Mouse (Mus musculus): Measurements from ENCODE around the gene Gm5741. TPM values are rescaled to one million over a fixed set of nuclear protein-coding genes. Genes with fewer than 3 reads are reported as not detected.
A peak's percentile ranks its signal among the peaks of the same experiment; 100 is the strongest.

Gm5741 gene
- total and polyA plus RNA-seq, 2 experiments from 2014 or later = 0.76 TPM; not detected in 1

GRCm38 (mm10) chr8:85071041-85071440, 3.3 kb upstream of the Gm5741 start:
- Histone ChIP-seq H3K9me3 (ENCODE audit: low read length) (no peaks in the 10 kb centered on the region), H3K9ac (replicated peaks; ENCODE audit: low read length) (peak overlapping the region; percentile 88; the same call in 1 of the 2 replicates), H3K27me3 (ENCODE audit: insufficient read depth, low read length) (no peaks in the 10 kb centered on the region), H3K4me2 (ENCODE audit: low read depth, low read length) (peak overlapping the region; percentile 85), H3K4me3 (ENCODE audit: low read length) (peak overlapping the region; percentile 91), H3K27ac (peak overlapping the region; percentile 94), H3K4me1 (ENCODE audit: insufficient read depth, low read length) (0 out of 2 replicates have a peak, but pooled peaks cover 6% of the 10 kb centered on the region), H3K36me3 (ENCODE audit: insufficient read depth, low read length) (peaks cover 37% of the 10 kb centered on the region)
- no peak for ATAC-seq
- no peak for DNase-seq (ENCODE audit: low spot score)
- TF ChIP-seq CTCF (IDR thresholded peaks at IDR 0.05; ENCODE audit: low read depth) = no peak
- 84% methylated on average over 5 of the region's 5 CpGs for WGBS

- no peak for ATAC-seq
- 87% methylated on average over 2 of the region's 2 CpGs for WGBS
Observed at GRCm38 (mm10) chr8:85067155-85067554, 627 bp downstream of the Gm5741 start.

DNA sequence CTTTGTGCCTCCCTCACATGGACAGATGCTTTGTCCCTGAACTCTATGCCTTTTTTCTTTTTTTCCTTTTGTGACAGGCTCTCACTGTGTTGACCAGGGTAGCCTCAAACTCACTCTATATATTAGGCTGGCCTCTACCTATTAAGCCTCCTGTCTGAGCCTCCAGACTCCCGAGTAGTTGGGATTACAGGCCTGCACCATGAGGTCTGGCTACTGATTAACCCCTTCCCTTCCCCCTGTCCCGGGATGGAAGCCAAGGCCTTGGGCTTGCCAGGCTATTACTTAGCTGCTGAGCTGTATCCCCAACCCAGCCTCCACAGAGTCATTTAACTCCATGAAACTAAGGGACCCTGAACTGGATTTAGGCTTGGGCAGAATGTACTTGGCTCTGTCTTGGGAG, 2.6 kb downstream of the Gm5741 start:
- peaks cover 21% of the 10 kb centered on the region; the same call in 1 of the 2 replicates for H3K36me3 ChIP-seq (ENCODE audit: insufficient read depth, low read length)

More at GRCm38 (mm10) chr8:85067155-85067554, 627 bp downstream of the Gm5741 start:
- no peak for TF ChIP-seq CTCF (IDR thresholded peaks at IDR 0.05; ENCODE audit: low read depth)
- H3K27me3 ChIP-seq (ENCODE audit: insufficient read depth, low read length) = no peaks in the 10 kb centered on the region
- no peak overlapping the region for H3K4me2 ChIP-seq (ENCODE audit: low read depth, low read length)
- H3K4me3 ChIP-seq (ENCODE audit: low read length) = no peak overlapping the region
- 0 out of 2 replicates have a peak, but pooled peaks cover under 1% of the 10 kb centered on the region for H3K4me1 ChIP-seq (ENCODE audit: insufficient read depth, low read length)
- H3K36me3 ChIP-seq (ENCODE audit: insufficient read depth, low read length) = peaks cover 21% of the 10 kb centered on the region; the same call in 1 of the 2 replicates
- no peaks in the 10 kb centered on the region for H3K9me3 ChIP-seq (ENCODE audit: low read length)
- H3K27ac ChIP-seq = no peak overlapping the region
- no peak for DNase-seq (ENCODE audit: low spot score)
- no peak overlapping the region for H3K9ac ChIP-seq (replicated peaks; ENCODE audit: low read length)

GRCm38 (mm10) chr8:85062603-85063002, 5.2 kb downstream of the Gm5741 start:
- TF ChIP-seq CTCF (IDR thresholded peaks at IDR 0.05; ENCODE audit: low read depth) = no peak
- Histone ChIP-seq H3K4me1 (ENCODE audit: insufficient read depth, low read length) (peaks cover 11% of the 10 kb centered on the region), H3K27me3 (ENCODE audit: insufficient read depth, low read length) (no peaks in the 10 kb centered on the region), H3K36me3 (ENCODE audit: insufficient read depth, low read length) (peaks cover 21% of the 10 kb centered on the region; the same call in 1 of the 2 replicates), H3K9ac (replicated peaks; ENCODE audit: low read length) (no peak overlapping the region), H3K4me3 (ENCODE audit: low read length) (no peak overlapping the region), H3K4me2 (ENCODE audit: low read depth, low read length) (no peak overlapping the region), H3K27ac (no peak overlapping the region), H3K9me3 (ENCODE audit: low read length) (no peaks in the 10 kb centered on the region)
- DNase-seq (ENCODE audit: low spot score) (no peak), ATAC-seq (no peak)
- WGBS = 95% methylated on average over 4 of the region's 4 CpGs

More for the DNA sequence above, 2.6 kb downstream of the Gm5741 start:
- DNase-seq (ENCODE audit: low spot score) (no peak), ATAC-seq (no peak)
- 34% methylated on average over 2 of the region's 2 CpGs for WGBS
- Histone ChIP-seq H3K4me3 (ENCODE audit: low read length) (no peak overlapping the region), H3K9ac (replicated peaks; ENCODE audit: low read length) (no peak overlapping the region), H3K27me3 (ENCODE audit: insufficient read depth, low read length) (no peaks in the 10 kb centered on the region), H3K4me2 (ENCODE audit: low read depth, low read length) (no peak overlapping the region), H3K4me1 (ENCODE audit: insufficient read depth, low read length) (peaks cover 11% of the 10 kb centered on the region), H3K9me3 (ENCODE audit: low read length) (no peaks in the 10 kb centered on the region), H3K27ac (no peak overlapping the region)
- TF ChIP-seq CTCF (IDR thresholded peaks at IDR 0.05; ENCODE audit: low read depth) = no peak

GRCm38 (mm10) chr8:85059879-85060616, 7.7 kb downstream of the Gm5741 start, which contains the start of gene Fbxw9:
Fbxw9 (plus strand) TSS chr8:85060055.
- Histone ChIP-seq H3K9ac (replicated peaks; ENCODE audit: low read length) (peak within 1 kb of the TSS; percentile 81), H3K36me3 (ENCODE audit: insufficient read depth, low read length) (peaks cover 12% of the 10 kb centered on the region), H3K9me3 (ENCODE audit: low read length) (no peaks in the 10 kb centered on the region), H3K4me2 (ENCODE audit: low read depth, low read length) (peak within 1 kb of the TSS; percentile 95), H3K27me3 (ENCODE audit: insufficient read depth, low read length) (no peaks in the 10 kb centered on the region), H3K4me1 (ENCODE audit: insufficient read depth, low read length) (peaks cover 11% of the 10 kb centered on the region), H3K4me3 (ENCODE audit: low read length) (peak within 1 kb of the TSS; percentile 96), H3K27ac (peak within 1 kb of the TSS; percentile 81)
- under 1% methylated on average over 52 of the region's 53 CpGs for whole genome bisulfite sequencing
- peak; percentile 97 for DNase-seq (ENCODE audit: low spot score)
- peak; percentile 24; the same call in 1 of the 2 replicates for TF ChIP-seq CTCF (IDR thresholded peaks at IDR 0.05; ENCODE audit: low read depth)
- ATAC-seq = peak; percentile 96

DNA sequence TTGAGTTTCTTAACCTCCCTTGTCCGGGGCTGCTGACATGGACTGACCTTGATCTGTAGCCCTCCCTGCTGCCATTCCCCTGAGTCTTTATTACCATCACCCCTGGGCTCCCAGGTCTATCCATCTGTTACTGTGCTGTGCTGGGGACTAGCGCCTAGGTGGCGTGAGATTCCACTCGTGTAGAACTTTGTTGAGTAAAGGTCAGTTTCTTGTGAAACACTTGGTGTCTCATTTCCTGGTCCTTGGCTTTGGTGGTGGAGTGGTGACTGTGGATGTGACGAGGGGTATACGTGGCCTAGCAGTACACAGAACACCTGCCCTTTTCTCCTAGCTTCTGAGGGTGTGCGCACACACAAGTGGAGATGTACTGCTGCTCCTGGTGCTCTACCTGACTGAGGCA, 10.4 kb downstream of the Gm5741 start:
- DNase-seq (ENCODE audit: low spot score) = no peak
- WGBS = 80% methylated on average over 7 of the region's 7 CpGs
- H3K9me3 ChIP-seq (ENCODE audit: low read length) = no peaks in the 10 kb centered on the region
- H3K4me3 ChIP-seq (ENCODE audit: low read length) = no peak overlapping the region
- no peak overlapping the region for H3K4me2 ChIP-seq (ENCODE audit: low read depth, low read length)
- peaks cover 39% of the 10 kb centered on the region for H3K36me3 ChIP-seq (ENCODE audit: insufficient read depth, low read length)
- H3K9ac ChIP-seq (replicated peaks; ENCODE audit: low read length) = no peak overlapping the region
- H3K27ac ChIP-seq = no peak overlapping the region
- H3K4me1 ChIP-seq (ENCODE audit: insufficient read depth, low read length) = peaks cover 11% of the 10 kb centered on the region
- no peak for ATAC-seq
- H3K27me3 ChIP-seq (ENCODE audit: insufficient read depth, low read length) = no peaks in the 10 kb centered on the region
- no peak for TF ChIP-seq CTCF (IDR thresholded peaks at IDR 0.05; ENCODE audit: low read depth)

- DNase-seq (ENCODE audit: low spot score) = no peak
- Histone ChIP-seq H3K36me3 (ENCODE audit: insufficient read depth, low read length) (peaks cover 63% of the 10 kb centered on the region), H3K9me3 (ENCODE audit: low read length) (no peaks in the 10 kb centered on the region), H3K27me3 (ENCODE audit: insufficient read depth, low read length) (no peaks in the 10 kb centered on the region), H3K27ac (no peak overlapping the region), H3K9ac (replicated peaks; ENCODE audit: low read length) (no peak overlapping the region), H3K4me1 (ENCODE audit: insufficient read depth, low read length) (peaks cover 4% of the 10 kb centered on the region; the same call in 1 of the 2 replicates), H3K4me3 (ENCODE audit: low read length) (no peak overlapping the region), H3K4me2 (ENCODE audit: low read depth, low read length) (no peak overlapping the region)
- no peak for TF ChIP-seq CTCF (IDR thresholded peaks at IDR 0.05; ENCODE audit: low read depth)
- WGBS = 93% methylated on average over 6 of the region's 6 CpGs
- ATAC-seq = no peak
Observed at GRCm38 (mm10) chr8:85043619-85044018, 24.2 kb downstream of the Gm5741 start.
